ENCODE assay signal across 8 mouse cellular contexts in the genomic region with DNA sequence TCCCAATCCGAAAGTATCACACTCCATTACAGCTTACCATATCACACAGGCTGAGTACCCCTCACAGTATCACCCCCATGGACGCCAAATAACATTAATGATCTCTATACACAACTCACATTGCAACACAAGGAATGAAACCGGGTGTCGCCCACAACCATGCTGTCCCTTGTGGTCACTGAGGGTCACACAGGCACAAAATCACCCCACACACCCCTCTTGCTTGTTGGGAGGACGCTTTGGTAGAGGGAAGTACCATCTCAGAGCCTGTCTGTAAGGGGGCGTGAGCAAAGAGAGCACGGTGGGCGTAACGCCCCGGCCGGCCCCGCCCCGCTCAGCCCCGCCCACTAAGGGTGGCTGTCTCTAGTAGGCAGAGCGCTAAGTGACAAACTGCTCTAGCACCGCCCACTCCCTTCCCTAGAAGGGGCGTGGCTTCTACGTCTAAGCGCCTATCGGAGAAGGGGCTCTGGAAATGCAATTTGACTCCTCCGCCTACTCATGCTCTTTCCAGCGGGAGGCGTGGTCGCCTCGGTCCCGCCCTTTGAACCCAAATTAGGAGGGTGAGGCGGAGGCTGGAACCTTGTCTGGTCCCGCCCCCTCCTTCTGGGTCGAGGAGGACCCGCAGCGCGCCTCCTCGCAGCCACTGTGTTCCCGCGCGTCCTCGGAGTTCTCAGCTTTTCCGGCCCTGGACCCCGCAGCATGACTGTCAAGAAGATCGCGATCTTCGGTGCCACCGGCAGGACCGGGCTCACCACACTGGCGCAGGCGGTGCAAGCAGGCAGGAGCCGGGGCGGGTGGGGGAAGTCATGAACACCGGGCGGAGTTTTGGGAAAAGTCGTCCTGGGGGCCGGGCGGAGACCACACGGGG. TPM values are rescaled to one million over a fixed set of nuclear protein-coding genes. Genes with fewer than 3 reads are reported as not detected.
DNase-seq lines count a peak whose midpoint lies in the region; ATAC-seq lines count a peak whose summit lies in the region.

TSS of gene Sptbn4 (minus strand) at position 268 of the 868 bp plus-strand sequence.
TSS of gene Blvrb (plus strand) at position 560 of the 868 bp plus-strand sequence.

- ATAC-seq in megakaryocyte progenitor cell, adult 5-6 weeks (replicated peaks; ENCODE audit: poor library complexity) = peak; percentile 76

- DNase-seq in adipocyte (ENCODE audit: low spot score) = peak; percentile 97
- DNase-seq in embryo, embryonic 10 days (ENCODE audit: low spot score) = peak; percentile 100
- peak; percentile 95 for DNase-seq in gastrocnemius, postnatal 10 days
- peak; percentile 99 for DNase-seq in induced T-regulatory cell, adult 2 months (ENCODE audit: low read depth)
- peak; percentile 98 to 99 for DNase-seq in left cerebral cortex, adult 9 months (ENCODE audit: low spot score in 2 of 2)
- peak; percentile 92 for DNase-seq in right cerebral cortex, postnatal 14 days
- peak; percentile 97 to 99 for DNase-seq in urinary bladder, postnatal 36 days (ENCODE audit: low spot score in 2 of 2)

RNA-seq across cellular contexts. Expression of gene Sptbn4, which starts in this region (rescaled TPM):
- total RNA-seq in gastrocnemius, postnatal 10 days (2021) = under 1 TPM; 0.20 to 0.28 TPM
- 0.02 and 0.07 TPM in 2 replicates for total RNA-seq in megakaryocyte progenitor cell, adult 5-6 weeks (2015)
- not detected in 2 replicates for total RNA-seq in megakaryocyte progenitor cell, adult 5-6 weeks (2017)

RNA-seq across cellular contexts. Expression of gene Blvrb, which starts in this region (rescaled TPM):
- total RNA-seq in gastrocnemius, postnatal 10 days (2021) = 10 to 100 TPM; 20.5 to 25.0 TPM
- 31.8 and 53.4 TPM in 2 replicates for total RNA-seq in megakaryocyte progenitor cell, adult 5-6 weeks (2015)
- 21.2 and 30.2 TPM in 2 replicates for total RNA-seq in megakaryocyte progenitor cell, adult 5-6 weeks (2017)

Comparison
In these comparisons a context has a peak if more than half of its experiments do, and no peak if none do; other contexts are left out.
1. Peak in every context shown above with its lines: DNase-seq and ATAC-seq.